Mouse (Mus musculus) common myeloid progenitor, adult 5-6 weeks (primary cell): Measurements from ENCODE around the gene Gm5861. TPM values are rescaled to one million over a fixed set of nuclear protein-coding genes. Genes with fewer than 3 reads are reported as not detected.
"Not testable (repeated sequence)": the region's sequence is repeated elsewhere in the genome, so short reads cannot be mapped to it uniquely, and the experiment has no call there.

Source experiments
- ATAC-seq: replicated peaks from 2 replicates; pipeline ENCODE4 v1.8.0; 2016; ENCODE audit warnings: low read depth, mild to moderate bottlenecking, moderate TSS enrichment, inconsistent platforms; ENCODE audit not compliant: poor library complexity, severe bottlenecking
- total RNA-seq: library from RNA; stranded (forward); fragments of 200-1000, 187-1606 nt; gene quantifications from 2 replicates; pipeline ENCODE4 v1.2.3, GENCODE M21; 2017

Gene Gm5861
- total RNA-seq = not detected in 2 replicates

GRCm38 (mm10) chr5:11182772-11183171 lies at the start of gene Gm5861:
TSS of gene Gm5861 (plus strand) at chr5:11183072.
- ATAC-seq = not testable (repeated sequence)

- not testable (repeated sequence) for ATAC-seq
Measured at GRCm38 (mm10) chr5:11138031-11138430, 44.8 kb upstream of the Gm5861 start.

Other genes with a start within 250 kb of the Gm5861 start
- not detected in 2 replicates for gene Gm8871, start 235.3 kb upstream of the Gm5861 start, total RNA-seq
- not detected in 2 replicates for gene Gm8857, start 235.3 kb upstream of the Gm5861 start, total RNA-seq
- not detected in 2 replicates for gene Gm8879, start 55.4 kb upstream of the Gm5861 start, total RNA-seq
- not detected in 2 replicates for gene Gm8890, start 73.0 kb downstream of the Gm5861 start, total RNA-seq
- gene Speer1, start 158.4 kb downstream of the Gm5861 start, total RNA-seq = not detected in 2 replicates
- gene Gm8897, start 233.3 kb downstream of the Gm5861 start, total RNA-seq = not detected in 2 replicates